Mouse (Mus musculus) cerebellum, adult 9-10 months (tissue): ENCODE data around the gene Dhx34.
"Not testable (repeated sequence)": the region's sequence is repeated elsewhere in the genome, so short reads cannot be mapped to it uniquely, and the experiment has no call there.

Experiments
- DNase-seq: peaks from one replicate; pipeline ENCODE4 v3.0.0; 2022

Gene Dhx34

DNA sequence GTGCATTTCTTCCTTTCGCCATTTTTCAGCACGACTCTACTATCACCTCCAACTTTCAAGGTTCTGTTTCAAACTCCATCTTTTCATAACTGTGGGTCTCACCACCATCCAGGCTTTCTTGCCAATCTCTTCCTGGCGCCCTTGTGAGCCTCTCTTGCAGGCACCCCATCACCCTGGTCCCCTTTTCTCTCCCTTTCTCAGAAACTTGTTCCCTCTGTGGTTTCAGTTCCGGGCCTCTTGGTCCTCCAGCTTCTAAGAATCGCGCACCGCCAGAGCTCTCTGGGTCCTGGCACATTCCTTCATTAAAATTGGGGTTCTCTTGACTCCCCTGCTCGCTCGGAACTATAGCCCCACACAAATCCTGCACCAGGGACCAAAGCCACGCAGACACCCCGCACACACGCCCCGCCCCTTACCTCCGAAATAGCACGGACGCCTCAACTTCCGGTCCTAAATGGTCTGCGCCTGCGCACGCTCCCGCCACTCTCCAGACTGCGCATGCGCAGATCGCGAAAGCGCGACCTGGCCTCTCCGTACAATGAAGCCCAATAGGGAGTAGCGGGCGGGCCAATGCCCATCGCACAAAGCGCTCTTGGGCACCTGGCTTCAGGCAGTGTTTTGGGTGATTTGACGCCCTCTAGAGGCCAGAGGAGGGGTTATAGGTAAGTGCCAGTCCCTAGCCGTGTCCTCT, at the start of gene Dhx34:
Gene Dhx34 (minus strand): TSS at position 456 of the 691 bp plus-strand sequence.
- peak; percentile 97 for DNase-seq

GRCm38 (mm10) chr7:16271139-16271538, 49.3 kb upstream of the Dhx34 start:
- peak; percentile 44 for DNase-seq

- DNase-seq = not testable (repeated sequence)
These were observed 44.8 kb upstream of the Dhx34 start for GRCm38 (mm10) chr7:16266593-16266992.

DNA sequence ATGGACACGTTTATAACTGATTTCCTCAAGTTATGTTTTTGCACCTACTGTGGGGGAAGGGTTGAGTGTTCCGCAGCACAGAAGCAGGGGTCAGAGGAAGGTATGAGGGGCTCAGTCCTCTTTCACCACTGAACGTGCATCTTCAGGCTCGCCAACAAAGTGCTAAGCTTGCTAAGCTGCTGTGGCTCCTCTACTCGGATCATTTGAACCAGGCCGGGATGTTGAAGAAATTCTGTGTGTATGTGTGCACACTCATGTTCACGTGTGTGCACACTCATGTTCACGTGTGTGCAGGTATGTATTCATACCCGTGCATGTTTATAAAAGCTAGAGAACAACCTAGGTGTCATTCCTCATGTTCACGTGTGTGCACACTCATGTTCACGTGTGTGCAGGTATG, 44.0 kb upstream of the Dhx34 start:
- no peak for DNase-seq

- no peak for DNase-seq
These were observed 42.0 kb upstream of the Dhx34 start for GRCm38 (mm10) chr7:16263843-16264242.

- peak; percentile 86 for DNase-seq
These were observed 41.4 kb upstream of the Dhx34 start for GRCm38 (mm10) chr7:16263015-16263787.

GRCm38 (mm10) chr7:16261097-16261496, 39.3 kb upstream of the Dhx34 start:
- DNase-seq = no peak

DNA sequence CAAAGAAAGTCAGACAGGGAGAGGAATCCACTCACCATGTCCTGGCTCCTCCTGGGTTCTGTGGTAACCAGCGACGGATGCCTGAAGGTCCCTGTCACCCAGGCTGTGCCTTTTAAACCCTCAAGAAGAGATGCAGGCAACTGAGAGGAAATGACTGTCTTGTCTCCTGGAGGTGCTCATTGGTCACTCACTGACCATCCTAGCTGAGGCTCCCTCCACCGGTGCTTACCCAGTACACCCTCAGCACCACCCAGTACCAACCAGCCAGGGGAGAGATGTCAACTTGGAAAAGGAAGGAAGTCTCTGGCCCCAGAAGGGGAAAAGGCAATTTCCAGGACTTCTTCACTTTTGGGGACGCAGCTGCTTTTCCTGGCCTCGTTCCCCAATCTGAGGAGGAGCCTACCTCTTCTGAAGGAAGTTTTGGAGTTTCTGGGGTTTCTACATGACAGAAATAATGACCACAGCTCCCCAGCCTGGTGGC, 37.3 kb upstream of the Dhx34 start, which contains the start of gene C5ar1:
Gene C5ar1 (minus strand): TSS at position 431 of the 481 bp plus-strand sequence.
- no peak for DNase-seq

GRCm38 (mm10) chr7:16257830-16258229, 36.0 kb upstream of the Dhx34 start:
- no peak for DNase-seq

DNA sequence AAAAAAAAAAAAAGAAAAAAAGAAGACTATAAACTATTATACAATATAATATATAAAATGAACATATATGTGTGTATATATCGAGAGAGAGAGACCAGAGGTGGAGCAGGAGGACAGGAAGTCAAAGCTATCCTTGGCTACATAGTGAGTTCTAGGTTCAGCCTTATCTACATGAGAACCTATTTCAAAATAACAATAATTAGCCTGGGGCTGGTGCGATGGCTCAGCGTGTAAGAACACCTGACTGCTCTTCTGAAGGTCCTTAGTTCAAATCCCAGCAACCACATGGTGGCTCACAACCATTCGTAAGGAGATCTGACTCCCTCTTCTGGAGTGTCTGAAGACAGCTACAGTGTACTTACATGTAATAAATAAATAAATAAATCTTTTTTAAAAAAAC, 34.1 kb upstream of the Dhx34 start:
- DNase-seq = not testable (repeated sequence)

DNA sequence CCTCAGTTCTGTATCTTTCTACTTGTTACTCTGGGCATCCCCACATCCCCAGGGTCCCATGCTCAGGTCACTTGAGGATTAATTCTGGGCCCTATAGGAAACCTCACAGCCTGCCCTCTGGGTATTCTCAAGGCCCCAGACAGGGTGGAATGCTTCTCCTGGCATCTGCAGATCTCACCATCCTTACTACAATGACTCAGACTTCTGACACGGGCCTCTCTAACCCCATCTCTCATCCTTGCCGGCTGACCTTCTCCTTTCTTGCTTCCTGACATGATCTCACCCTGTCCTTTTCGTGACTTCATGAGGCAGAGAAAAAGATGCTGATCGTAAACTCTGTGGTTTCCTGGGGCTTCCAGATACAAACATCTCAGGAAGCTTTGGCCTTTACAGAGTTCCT, 32.4 kb upstream of the Dhx34 start:
- DNase-seq = no peak

DNA sequence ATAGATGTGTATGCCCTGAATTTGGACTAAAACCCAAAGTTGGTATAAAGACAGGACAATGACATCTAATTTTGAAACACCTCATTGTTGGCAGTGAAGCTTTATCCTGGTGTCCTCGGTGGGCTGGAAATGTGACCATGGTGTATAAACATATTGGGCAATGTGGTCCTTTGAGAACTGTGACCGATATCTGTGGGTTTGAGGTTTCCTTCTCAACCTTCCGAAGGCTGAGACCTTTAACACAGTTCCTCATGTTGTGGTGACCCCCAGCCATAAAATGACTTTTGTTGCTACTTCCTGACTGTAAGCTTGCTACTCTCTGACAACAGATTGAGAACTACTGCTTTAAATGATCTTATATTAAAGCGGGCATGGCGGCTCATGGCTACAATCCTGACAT, 28.9 kb upstream of the Dhx34 start:
- DNase-seq = no peak

- DNase-seq = no peak
These were observed 24.1 kb upstream of the Dhx34 start for GRCm38 (mm10) chr7:16245958-16246357.

DNA sequence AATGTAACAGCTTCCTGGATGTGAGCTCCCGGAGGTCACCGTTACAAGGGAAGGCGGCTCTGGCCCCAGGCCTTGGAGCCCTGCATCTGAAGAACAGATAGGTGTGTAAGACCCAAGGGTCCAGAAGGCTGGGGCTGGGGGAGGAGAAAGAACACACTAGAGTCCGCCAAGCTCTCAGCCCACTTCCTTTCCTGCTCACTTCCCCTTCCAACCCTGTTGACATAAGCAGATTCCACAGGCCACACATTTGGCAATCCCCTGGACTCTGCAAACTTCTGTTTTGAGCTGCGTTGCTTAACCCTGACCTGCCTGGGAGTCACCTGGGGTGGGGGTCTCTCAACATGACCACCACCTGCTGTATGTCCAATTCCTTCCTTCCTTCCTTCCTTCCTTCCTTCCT, 22.2 kb upstream of the Dhx34 start, which contains the start of gene C5ar2:
Gene C5ar2 (minus strand): TSS at position 88 of the 400 bp plus-strand sequence.
- no peak for DNase-seq

DNA sequence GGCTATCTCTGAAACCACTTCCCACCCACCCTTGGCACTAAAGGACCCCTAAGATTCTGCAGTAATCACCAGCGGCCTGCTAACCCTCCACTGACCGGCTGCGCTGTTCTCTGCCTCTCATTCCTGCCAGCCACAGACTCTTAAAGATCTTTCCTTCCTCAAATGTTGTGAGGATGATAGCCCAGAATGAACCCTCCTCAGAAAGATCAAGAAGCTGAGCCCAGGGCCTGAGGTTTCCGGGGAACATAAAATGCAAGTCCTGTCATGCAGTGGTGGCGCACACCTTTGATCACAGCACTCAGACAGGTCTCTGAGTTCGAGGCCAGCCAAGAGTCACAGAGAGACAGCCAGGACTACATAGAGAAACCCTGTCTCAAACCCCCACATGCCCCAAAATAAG, 20.4 kb upstream of the Dhx34 start:
- no peak for DNase-seq

GRCm38 (mm10) chr7:16241787-16242186, 19.9 kb upstream of the Dhx34 start:
- DNase-seq = no peak

DNA sequence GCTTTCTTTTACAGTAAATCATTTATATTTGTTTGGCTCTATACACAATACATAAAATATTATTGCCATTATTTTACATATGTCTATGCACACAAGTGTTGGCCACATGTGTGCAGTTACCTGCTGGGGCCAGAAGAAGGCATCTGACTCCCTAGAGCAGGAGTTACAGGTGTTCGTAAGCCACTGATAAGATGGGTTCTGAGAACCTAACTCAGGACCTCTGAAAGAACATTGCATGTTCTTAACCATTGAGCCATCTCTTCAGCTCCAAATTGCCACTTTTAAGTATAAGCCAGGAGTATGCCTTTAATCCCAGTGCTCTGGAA, 19.1 kb upstream of the Dhx34 start:
- DNase-seq = no peak

- no peak for DNase-seq
These were observed 18.6 kb upstream of the Dhx34 start for GRCm38 (mm10) chr7:16240281-16240977.

DNA sequence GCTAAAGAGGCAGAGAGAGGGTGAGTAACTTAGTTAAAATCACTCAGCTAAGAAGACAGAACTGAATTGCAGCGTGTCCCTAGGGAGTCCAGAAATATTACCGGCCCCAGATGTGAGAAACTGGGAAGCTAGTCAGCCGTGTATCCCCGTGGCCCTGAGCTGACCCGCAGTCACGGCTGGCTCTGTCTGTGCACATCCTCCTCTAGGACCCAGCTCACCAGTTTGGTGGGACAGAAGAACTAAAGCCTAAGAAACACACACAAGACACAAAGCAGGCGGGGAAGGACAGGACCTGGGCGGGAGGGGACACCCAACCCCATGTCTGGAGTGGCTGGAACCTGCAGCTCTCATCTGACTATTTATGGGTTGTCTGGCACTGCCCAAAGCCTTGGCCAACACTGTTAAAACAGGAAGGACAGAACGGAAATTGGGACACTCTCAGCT, 17.7 kb upstream of the Dhx34 start:
- DNase-seq = peak; percentile 80

DNA sequence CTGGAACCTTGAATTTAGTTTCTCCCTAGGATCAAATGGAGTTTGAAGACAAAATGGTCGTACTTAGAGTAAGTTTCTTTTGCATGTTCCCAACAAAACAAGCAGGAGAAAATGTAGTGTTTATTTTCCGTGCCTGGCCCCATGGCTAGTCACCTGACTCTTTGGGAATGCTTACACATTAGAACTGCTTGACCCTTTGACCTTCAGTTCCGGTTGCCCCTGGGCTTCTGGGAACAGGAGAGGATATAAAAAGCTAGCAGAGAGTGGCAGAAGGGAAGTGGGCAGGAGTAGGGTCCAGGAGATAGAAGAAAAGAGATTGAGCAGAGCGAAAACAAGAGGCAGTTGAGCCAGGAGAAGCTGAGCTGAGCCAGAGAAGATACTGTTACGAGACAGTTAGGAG, 8.0 kb upstream of the Dhx34 start:
- DNase-seq = no peak

DNA sequence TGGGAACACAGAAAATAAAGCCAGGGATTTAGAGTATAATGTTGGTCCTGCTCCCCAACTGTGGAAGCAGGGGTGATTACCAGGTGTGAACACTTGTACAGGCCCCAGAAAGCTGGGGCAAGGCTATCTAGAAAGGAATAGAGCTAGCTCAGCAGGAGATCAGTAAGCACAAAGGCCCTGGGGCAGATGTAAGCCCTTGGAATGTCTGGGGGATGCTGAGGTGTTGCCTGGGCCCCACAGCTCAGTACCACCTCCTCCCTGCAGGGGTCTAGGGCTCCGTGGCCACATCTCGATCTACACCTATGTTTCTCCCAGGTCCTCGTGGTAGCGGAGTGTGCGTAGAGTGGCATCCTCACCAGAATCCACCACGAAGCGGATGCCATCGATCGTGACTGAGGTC, 7.9 kb downstream of the Dhx34 start:
- DNase-seq = no peak

GRCm38 (mm10) chr7:16213196-16213595, 8.6 kb downstream of the Dhx34 start:
- no peak for DNase-seq

DNA sequence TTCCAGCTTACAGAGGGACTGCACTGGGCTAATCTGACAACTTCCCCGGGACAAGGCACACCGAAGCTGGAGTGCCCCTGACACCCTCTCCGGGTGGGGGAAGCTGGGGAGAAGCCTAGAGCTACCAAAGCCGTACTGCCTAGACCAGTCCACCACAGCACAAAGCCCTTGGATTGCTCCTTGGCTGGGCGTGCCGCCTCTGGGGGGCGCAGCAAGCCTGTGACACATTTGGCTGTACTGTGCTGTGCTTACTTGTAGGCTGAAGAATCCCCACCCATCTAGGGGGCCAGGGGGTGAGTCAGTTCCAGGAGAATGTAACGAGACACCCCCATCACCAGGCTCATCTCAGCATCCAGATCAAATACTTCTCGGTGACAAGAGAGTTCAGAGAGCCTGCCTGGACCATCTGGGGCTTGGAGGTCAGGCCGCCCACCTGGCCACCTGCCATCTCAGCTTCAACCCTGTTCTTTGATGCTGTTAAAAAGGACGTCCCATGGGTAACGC, 10.9 kb downstream of the Dhx34 start:
- DNase-seq = no peak
